Mouse (Mus musculus) heart, adult 8-10 months (tissue): ENCODE data around the gene Tmem138. TPM values are rescaled to one million over a fixed set of nuclear protein-coding genes. Genes with fewer than 3 reads are reported as not detected.

ENCODE experiments used
- DNase-seq: peaks from one replicate; pipeline ENCODE4 v3.0.0; 2022; ENCODE audit warnings: low spot score
- total RNA-seq, 4 experiments: library from RNA; stranded (reverse); gene quantifications; 2 replicates each; pipeline ENCODE4 v1.2.4; 2022

Tmem138 gene
- 1 to 10 TPM; 1.6 to 4.0 (median 2.3) TPM for total RNA-seq

DNA sequence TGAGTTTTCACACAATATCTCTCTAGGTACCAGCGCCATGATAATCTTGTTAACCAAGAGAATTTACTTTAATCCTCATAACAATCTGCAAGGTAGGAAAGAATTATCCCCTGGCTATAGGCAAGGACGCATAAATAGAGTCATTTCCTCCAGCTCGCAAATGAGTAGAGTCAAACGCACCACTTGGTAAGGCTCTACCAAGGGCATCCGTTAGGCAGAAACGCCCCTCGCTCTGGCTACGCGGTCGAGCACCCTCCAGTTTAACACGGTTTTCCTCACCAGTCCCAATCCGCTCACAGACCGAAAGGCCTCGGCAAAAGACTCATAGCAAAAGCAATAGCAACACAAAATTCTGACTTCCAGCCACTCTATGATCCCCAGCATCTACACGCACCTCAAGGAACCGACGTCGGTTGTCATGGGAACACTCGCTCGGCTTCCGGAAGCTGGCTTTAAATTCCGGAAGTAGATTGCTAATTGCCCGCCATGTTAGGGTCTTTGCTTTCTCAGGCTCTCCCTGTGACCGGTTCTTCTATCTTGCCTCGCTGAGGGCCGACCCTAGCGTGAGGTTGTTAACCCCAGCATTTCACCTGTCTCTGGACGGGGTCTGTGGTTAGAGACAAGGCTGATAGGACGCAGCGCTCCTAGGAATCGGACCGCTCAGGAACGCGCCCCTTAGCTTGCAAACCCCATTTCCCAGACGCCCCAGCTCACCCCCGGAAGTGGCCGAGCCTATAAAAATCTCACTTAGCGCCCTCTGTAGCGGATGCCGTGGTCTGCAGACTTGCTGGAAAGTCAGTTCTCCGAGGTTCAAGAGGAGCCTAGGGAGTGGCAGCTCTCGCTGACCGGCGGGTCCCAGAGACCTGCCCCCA lies at the start of gene Tmem138, which contains the start of gene Cyb561a3:
Gene Tmem138, minus strand, starts transcription at position 673 of the 872 bp plus-strand sequence.
Gene Cyb561a3, plus strand, starts transcription at position 483 of the 872 bp plus-strand sequence.
- peak; percentile 95 for DNase-seq

DNA sequence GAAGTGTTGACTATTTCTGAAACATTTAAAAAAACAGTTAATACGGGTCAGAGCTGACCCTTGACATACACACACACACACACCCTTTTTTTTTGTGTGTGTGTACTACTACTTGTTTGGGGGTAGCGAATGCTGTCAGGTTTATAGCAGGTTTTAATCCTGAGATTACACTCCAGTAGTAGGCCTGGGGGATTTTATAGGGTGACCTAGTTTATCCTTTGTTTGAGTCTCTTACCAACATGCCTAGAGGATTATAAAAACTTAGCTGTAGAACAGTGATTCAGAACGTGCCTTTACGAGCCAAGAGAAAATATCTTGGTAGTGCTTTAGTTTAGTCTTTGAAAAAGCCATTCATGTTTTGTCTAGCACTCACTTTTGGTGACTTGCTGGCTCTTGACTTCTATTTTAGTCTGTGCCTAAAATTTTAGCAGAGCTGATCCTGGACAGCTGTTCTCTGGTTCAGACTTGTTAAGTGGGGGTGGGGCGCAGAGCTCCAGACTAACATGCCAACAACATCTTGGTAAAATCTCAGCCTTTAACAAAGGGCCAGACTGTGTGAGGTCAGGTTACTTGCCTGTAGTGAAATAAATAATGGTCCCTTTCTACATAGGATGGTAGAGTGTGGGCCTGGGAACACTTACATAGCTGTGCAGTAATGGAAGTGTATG lies 31.5 kb upstream of the Tmem138 start:
- no peak for DNase-seq

DNA sequence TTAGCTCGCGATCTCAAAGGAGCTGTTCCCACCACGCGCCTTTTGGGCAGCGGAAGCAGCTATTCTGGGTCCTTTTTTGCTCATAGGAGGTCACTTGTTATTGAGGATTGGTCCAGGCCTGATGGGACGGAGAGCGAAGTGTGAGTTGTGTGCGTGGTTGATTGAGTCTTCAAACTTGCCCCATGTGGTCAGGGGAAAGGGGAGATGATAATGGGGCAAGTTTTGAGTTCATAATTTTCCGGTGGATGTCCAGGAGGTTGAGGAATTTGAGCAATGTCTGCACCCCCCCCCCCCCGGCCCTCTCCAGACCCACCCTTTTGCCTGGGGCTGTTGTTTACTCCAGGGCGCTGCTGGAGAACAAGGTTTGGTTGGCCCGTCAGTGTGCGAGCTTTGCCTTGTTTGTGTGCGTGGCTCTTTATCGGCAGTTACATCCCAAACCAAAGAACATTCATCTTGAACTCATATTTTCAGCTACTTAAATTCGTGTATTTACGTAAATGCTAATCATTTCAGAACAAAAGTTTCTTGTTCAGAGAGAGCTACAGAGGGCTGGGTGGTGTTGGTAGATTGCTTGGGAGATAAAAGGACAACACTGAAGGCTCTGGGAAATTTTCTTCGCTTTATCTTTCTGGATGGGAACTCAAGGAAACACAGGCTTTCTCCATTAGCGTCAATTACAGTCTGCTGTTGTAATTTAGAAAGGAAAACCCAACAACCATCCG lies 28.9 kb upstream of the Tmem138 start:
- no peak for DNase-seq

DNA sequence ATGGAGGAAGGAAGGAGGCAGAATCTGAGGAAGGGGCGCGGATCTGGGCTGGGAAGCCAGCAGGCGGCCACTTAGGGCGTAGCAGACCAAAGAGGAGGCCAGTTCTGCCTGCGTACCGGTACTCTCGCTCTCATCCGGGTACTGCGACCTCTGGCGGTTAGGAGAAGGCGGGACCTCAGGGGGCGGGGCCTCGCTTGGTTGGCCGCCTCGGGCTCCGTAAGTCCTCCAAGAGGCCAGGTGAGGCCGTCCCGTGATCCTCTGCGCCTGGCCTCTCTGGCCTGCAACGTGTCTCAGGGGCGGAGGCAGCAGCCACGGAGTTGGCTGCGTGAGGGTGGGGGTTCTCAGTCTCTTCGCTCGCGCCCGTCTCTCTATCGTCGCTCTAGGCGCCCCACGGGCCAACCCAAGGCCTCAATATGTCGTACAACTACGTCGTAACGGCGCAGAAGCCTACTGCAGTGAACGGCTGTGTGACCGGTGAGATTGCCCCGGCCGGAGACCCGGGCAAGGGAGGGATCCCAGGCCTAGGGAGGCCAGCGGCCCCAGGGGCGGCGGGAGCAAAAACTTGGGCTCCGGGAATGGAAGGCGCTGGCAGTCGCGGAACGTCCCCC lies 28.2 kb upstream of the Tmem138 start, which contains the start of the genes Ddb1 and Tkfc:
Gene Ddb1, plus strand, starts transcription at position 35 of the 608 bp plus-strand sequence.
Gene Tkfc, minus strand, starts transcription at position 362 of the 608 bp plus-strand sequence.
- peak; percentile 99 for DNase-seq

DNA sequence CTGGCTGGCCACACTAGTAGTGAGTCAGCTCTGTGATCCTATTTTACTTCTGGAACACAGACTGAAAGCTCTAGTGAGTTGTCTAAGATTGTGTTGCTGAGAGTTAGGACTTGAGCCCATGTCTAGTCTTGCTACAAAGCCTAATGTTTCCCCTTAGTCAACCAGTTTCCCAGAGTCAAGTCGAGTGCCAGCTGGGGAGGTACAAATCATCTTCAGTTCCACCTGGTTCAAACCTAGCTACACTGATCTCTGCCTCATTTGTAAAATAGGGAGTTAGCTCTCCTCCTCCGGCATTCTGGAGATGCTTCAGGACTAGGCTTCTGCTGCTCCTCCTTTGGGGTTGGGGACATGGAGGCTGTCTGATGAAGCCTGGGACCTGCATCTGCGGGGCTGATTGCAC lies 27.4 kb upstream of the Tmem138 start:
- no peak for DNase-seq

DNA sequence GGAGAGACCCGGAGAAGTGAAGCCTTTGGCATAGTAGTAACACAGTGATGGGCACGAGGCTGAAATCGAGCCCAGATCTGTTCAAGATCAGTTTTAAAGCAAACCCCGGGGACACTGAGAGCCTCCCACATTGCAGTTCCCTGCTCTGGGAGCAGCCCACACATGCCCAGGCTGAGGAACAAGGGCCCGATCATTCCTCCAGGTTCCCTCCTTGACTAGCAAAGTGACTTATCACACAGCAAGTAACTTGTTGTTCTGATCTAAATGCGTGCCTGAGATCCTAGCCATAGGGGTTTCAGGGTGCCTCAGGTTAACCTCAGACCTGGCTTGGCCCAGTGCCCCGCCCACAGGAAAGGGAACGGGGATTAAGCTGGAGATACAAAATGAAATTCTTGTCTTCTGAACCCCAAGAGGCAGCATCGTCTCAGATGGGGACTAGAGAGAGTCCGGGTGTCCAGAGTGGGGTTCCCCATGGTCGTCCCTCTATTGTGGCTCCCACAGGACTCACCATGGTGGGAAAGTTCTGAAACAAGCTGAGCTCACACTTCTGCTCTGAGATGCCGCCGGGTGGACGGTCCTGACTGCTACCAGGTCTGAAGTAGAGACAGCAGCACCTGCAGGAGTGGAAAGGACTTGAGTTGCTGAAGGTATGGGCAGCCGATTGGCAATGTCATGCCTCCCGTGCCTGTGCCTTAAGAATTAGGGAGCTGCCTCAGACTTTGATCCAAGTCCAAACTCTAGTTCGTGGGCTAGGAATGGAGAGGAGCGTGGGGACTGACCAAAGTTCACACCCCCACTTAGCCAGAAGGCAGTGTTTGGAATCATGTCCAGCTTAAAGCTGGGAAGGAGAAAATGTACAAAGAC lies 26.7 kb upstream of the Tmem138 start:
- DNase-seq = no peak

DNA sequence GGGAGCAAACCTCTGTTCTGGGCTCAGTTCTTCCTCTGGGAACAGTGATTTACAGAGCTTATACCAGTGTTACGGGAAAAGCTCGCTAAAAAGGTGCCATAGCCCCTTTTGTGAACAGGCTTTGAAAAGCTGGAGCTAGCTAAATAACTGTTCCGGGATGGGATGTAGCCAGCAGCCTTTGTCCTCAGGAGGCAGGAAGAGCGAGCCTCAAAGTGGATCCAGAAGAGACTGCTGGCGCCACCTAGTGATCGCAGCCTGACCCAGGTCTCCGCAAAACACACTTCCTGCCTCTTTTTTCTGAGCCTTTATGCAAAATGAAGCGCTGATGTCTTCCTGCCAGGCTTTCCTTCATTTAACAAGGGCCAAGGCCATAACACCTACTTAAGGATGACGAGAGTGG lies 25.6 kb upstream of the Tmem138 start:
- DNase-seq = peak; percentile 89

DNA sequence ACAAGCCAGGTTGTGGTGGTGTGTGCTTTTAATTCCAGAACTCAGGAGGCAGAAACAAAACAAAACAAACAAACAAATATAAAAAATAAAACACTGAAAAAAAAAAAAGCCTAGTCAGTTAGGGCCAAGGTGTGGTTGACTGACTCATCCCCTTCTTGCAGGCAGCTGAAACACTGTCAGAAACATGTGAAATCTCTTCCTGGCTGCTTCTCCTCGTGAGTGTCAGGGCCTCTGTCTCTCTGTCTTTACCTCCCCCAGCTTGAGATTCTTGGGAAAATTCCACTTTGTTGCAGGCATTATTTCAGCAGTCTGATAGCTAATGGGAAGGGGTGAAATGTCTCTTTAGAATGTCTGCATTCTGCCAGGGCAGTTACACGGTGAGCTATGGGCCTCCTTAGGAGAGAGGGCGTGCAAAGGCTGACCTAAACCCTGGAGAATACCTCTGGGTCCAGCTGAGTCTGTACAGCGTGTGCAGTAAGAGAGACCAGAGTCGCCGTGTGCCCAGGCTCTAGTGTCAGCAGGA lies 25.1 kb upstream of the Tmem138 start:
- DNase-seq = no peak

DNA sequence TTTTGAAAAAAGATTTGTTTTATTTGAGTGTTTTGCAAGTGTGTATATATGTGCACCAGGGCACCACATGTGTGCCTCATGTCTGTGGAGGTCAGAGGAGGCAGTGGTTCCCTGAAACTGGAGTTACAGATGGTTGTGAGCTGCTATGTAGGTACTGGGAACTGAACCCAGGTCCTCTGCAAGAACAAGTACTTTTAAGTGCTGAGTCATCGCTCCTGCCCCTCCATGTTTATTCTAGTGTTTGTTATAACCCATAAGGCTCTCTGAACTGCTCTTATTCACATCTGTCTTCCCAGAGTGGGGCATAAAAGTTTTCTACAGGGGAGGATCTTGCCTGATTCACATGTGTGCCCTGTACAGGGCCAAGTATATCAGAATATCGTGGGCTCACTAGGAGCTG lies 22.5 kb upstream of the Tmem138 start:
- DNase-seq = no peak

DNA sequence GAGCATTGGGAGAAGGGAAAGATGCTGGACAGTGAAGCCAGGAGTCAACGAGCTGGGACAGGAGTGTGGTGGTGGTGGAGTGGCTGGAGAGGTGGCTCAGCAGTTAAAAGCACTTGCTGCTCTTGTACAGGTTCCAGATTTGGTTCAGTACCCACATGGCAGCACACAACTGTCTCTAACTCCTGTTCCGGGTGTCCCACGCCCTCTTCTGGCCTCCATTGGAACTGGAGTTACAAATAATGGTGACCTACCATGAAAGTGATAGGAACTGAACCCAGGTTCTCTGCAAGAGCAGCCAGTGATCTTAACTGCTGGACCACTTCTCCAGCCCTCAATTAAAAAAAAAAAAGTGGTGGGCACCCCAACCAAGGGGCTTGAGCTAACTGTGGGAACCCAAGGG lies 21.0 kb upstream of the Tmem138 start:
- no peak for DNase-seq

DNA sequence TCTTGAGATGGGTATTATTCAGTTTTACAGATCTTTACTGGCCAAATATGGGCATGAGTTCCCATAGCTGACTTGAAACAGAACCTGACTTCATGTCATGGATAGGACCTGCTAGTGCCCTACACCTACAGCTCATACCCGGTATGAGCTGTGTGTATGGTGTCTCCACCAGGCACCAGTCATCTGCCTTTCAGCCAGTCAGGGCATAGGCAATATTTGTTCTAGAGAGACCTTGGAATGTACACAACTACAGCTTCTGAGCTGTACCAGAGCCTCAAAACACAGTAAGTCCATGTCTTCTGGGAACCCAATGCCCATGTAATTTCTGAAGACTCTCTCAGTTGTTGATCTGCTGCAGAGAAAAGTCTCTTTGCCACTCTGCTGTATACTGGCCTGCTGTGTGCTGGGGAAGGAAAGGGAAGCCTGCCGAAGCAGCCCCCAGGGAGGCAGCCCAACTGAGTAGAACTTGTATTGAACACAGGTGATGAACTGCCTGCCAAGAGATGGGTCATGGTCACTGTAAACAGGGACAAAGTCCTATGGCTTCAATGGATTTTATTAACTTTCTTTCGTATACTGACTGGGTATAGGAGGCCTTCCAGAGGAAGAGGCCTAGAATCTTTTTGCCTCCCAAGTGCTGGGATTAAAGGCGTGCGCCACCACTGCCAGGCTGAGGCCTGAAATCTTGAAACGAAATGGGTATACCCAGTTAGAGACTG lies 14.7 kb upstream of the Tmem138 start:
- DNase-seq = no peak

DNA sequence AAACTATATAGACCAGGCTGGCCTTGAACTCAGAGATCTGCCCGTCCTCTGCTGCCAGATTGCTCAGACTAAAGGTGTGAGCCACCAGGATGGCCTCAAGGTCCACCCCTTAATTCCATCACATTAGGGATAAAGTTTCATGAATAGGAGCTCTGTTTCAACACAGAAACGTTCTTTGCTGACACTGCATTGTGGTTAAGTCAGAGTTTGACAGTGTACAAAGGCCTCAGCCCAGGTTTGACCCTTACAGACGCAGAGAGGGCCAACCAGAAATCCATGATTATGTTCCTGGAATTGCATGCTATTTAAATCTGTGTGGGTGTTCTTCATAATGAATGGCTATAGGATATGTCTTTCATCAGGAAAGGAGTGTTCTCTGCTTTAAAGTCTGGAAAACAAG lies 13.1 kb upstream of the Tmem138 start:
- DNase-seq = no peak

DNA sequence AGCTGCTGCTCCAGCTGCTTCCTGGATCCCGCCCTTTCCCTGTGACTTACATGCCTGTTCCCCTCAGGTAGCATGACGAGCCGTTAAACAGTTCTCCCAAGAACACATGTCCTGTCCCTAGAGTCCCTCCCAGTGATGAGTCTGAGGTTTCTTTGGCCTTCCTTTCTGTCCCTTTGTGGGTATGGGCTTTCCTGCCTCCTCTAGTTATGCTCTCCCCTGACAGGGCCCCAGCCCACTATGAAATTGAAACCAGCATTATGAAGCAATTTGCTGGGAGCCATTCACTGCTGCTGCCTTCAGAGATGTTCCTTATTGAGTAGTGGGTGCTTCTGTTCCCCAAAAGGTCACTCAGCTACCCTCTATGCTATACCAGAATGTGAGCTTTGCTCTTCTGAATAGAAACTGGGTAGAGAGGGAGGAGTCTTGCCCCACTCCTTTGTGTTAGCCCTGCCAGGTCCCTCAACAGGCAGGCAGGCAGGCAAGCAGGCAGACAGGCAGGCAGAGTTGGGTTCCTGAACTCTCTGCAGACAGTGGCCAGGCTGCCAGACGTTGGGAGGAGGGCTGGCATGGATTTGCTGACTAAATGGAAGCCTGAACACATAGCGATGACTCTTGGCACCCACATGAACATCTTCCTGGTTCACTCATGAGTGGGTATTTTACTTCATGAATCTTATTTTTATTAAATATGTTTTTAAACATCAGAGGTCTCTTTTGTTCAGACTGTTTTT lies 12.1 kb upstream of the Tmem138 start:
- DNase-seq = no peak

DNA sequence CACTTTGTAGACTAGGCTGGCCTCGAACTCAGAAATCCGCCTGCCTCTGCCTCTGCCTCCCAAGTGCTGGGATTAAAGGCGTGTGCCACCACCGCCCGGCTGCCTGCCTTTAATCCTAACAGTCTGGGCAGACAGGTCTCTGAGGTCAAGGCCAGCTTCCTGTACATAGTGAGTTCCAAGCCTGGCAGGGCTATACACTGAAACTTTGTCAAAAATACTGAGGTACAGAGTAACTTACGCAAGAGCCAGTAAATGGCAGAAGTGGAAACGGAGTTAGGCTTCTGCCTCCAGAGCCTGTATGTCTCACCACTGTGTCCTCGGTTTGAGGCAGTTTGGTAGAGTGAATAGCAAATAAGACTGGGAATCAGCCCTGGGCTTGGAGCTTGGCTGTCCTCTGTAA lies 10.1 kb upstream of the Tmem138 start:
- DNase-seq = no peak

DNA sequence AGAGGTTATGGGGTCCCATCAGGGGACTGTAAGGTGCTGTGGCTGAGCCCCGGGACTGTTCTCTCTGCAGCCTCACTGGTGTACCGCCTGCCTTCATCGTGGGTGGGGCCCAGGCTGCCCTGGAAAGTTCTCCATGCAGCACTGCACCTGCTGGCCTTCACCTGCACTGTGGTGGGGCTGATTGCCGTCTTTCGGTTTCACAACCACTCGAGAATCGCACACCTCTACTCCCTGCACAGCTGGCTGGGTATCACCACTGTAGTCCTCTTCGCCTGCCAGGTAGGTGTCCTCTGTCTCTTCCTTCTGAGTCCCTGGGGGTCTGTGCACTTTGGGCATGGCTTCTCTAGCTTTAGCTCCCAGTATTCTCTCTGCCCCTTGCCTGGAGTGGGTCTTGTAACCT lies 8.0 kb upstream of the Tmem138 start:
- DNase-seq = no peak

DNA sequence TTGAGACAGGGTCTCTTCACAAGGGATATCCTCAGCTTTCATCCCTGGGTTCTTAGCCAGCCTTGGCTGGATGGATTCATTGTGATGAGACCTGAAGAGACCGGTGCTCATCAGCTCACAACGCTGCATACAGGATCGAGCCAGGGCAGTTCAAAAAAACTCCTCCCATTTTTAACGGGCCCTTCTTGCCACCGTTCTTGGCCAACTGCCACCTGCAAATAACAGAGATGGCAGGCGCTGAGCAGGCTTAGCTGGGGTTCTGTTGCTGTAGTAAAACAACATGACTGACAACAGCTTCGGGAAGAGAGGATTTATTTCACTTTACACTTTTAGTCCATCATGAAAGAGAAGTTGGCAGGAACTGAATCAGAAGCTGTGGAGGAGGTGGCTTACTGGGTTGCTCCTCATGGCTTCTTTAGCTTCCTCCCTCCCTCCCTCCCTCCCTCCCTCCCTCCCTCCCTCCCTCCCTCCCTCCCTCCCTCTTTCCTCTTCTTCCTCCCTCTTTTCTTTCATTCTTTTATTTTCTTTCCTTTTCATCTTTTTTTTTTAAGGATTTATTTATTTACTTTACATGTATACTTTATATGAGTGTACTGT lies 6.5 kb upstream of the Tmem138 start:
- no peak for DNase-seq

DNA sequence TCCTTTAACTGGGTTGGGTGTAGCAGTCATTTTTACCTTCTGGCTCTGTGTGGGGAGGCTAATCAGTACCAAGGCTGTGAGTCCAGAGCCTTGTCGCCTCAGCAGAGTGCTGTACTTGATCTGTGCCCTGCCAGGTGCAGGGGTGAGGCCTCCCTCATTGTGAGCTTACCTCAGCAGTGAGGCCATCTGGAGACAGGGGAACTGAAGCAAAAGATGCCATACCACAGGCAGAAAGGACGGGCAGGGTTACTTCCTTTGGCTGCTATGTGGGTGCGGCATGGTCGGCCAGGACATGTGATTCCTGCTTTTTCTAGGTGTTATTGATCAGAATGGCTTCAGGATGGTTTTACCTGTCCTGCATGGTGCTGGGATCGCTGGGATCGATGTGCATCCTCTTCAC lies 4.8 kb upstream of the Tmem138 start:
- no peak for DNase-seq

DNA sequence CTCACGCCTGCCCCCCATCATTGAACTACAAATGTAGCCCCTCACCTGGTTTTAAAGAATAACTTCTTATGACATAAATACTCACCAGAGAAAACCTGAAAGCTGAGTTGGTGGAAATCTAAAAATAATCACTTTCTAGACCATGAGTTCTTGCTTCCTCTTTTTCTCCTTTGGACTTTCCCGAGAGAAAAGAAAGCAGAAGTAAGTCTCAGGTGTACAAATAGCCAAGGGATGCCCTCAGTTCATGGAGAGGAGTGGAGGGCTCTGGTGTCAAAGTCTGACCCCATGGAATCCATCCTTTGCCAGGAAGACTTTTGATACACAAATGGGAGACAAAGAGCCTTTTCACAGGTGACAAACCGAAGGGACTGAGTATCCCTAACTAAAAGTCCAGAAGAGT lies 3.6 kb upstream of the Tmem138 start:
- DNase-seq = no peak

DNA sequence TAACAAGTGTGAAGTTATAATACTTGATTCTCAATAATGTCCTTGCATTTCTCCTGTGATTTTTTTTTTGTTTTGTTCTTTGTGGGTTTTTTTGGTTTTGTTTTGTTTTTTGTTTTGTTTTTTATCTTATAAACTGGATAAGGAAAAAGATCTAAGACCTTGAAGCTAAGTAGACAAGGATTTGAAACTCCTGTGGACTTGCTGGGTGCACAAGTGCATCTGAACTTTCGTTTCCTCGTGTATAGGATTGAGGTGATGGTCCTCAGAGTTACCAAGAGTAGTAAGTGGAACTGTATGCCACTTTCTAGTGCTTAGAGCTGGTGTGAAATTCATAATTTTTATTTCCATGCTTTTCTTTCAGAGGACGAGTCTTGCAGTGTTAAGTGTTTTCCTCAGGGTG lies 2.9 kb upstream of the Tmem138 start:
- no peak for DNase-seq
